Mouse (Mus musculus) E14TG2a.4 (cell line): ENCODE results near the gene Slc30a4.

Experiments
- H3K27me3 ChIP-seq: 2 replicates; pipeline ENCODE4 v1.6.1; 2014; ENCODE audit warnings: low read length, control low read depth; ENCODE audit not compliant: insufficient read depth
- H3K36me3 ChIP-seq: 2 replicates; pipeline ENCODE4 v1.6.1; 2014; ENCODE audit warnings: low read length, control low read depth; ENCODE audit not compliant: insufficient read depth
- H3K4me1 ChIP-seq: replicated peaks from 2 replicates; pipeline ENCODE4 v1.6.1; 2014; ENCODE audit warnings: low read depth, low read length, control low read depth
- H3K4me3 ChIP-seq: replicated peaks from 2 replicates; pipeline ENCODE4 v1.5.1; 2014; ENCODE audit warnings: mild to moderate bottlenecking, low read length
- H3K9me3 ChIP-seq: 2 replicates; pipeline ENCODE4 v1.6.1; 2014; ENCODE audit warnings: low read length, control low read depth
- CTCF ChIP-seq: conservative IDR thresholded peaks from 2 replicates; pipeline ENCODE4 v1.5.1; 2014; ENCODE audit warnings: low read length
- NANOG ChIP-seq: IDR thresholded peaks from 2 replicates; pipeline ENCODE4 v1.6.1; 2014; ENCODE audit warnings: borderline replicate concordance, low read length, mixed read lengths
- POU5F1 ChIP-seq: IDR thresholded peaks from 2 replicates; pipeline ENCODE4 v1.6.1; 2014; ENCODE audit warnings: low read length, borderline replicate concordance

Gene Slc30a4

DNA sequence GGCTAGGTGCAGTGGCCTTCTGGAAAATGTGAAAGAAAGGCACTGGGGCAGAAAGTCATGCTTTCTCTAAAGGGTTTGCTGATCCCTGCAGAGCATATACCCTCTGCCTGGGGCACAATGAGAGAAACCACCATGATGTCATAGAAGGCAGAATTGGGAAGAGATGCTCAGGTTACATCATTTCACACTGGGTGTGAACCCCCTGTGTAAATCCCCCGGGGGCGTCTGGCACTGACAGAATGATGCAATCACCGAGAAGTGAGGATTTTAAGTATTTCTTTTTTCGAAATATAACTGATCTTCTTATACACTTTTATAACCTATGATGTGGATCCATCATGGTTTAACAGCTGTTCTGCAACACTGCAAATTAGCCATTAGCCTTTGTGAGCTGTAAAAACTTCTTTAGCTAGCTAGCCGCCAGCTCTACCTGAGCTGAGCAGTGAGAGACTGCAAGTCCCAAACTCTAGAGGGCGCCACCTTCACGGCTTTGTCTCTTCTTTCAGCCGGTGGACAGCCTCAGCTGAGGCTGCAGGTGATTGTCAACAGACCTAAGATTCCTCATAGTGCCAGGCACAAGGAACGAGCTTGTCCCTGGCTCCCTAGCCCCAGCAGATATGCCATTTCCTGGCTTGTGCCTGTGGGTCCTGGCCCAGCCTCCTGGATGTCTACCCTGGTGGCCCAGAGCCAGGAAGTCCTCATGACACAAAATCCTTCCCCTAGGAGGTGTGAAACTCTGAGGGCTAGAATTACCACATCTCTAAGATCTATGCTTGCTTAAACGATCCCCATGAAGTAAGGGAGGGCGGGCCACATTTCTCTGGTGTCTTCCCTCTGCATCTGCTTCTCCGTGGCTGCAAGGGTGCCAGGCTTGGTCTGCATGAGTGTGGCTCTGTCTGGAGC is 36.2 kb downstream of the Slc30a4 start:
- H3K4me3 ChIP-seq, result no peak overlapping the region
- no peaks in the 10 kb centered on the region for H3K4me1 ChIP-seq
- H3K9me3 ChIP-seq, result no peaks in the 10 kb centered on the region; the same call in 1 of the 2 replicates
- H3K27me3 ChIP-seq, result no peaks in the 10 kb centered on the region
- no peak for TF ChIP-seq POU5F1
- TF ChIP-seq NANOG, result no peak
- TF ChIP-seq CTCF, result peak; percentile 14; the same call in 1 of the 2 replicates
- H3K36me3 ChIP-seq, result no peaks in the 10 kb centered on the region

DNA sequence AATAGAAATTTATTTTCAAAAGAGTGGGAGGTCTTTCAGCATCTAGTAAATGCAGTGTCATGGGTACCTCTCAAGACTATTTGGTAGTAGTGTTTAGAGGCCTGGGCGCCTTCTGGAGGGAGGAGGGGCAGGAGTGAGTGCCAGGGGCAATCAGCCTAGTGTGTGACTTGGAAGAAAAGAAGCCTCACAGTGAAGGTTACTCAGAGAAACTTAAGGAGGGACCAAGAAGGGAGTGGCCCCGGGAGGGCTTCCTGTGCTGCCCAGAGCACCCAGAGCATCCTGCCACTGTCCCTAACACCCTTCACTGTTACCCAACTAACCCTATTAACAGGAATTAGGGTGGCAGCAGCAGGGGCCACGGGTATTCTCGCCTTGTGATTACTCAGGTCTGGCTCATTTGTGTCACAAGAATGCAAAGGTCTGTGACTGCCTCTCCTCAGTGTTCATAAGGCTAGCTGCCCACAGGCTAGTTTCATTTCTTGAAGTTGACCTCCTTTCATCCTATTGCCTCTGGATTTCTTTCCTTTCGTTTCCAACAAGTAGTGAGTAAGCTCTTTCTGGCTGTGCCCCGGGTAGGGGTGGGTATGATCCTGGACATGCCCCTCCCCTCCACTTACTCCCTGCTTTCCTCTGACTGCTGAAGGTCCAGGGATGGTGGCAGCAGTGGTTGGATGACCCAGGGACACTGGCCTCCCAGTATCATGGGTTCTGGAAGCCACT is 37.0 kb downstream of the Slc30a4 start:
- H3K4me3 ChIP-seq, result no peak overlapping the region
- TF ChIP-seq NANOG (no peak), POU5F1 (no peak), CTCF (no peak)
- H3K4me1 ChIP-seq, result no peaks in the 10 kb centered on the region
- no peaks in the 10 kb centered on the region; the same call in 1 of the 2 replicates for H3K9me3 ChIP-seq
- H3K36me3 ChIP-seq, result no peaks in the 10 kb centered on the region
- H3K27me3 ChIP-seq, result no peaks in the 10 kb centered on the region

DNA sequence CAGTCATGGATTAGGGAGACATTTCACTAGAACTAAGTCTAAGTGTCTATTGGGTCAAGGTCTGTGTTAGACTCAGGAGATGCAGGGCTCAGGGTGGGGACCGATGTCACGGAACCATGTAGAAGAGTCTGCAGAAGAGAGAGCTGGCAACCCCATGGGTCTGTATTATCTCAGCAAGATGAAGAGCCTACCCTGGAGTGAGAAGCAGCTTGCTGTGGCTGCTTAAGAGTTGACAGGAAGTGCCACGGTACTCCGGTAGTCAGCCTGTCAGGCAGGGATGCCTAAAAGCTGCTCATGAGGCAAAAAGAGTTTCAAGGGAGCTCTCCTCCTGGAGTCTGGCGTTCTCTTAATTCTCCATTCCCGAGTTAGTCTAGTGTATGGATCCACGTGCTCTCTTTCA is 42.6 kb downstream of the Slc30a4 start:
- Histone ChIP-seq H3K4me1 (no peaks in the 10 kb centered on the region), H3K27me3 (no peaks in the 10 kb centered on the region), H3K9me3 (peaks cover 40% of the 10 kb centered on the region), H3K4me3 (no peak overlapping the region), H3K36me3 (no peaks in the 10 kb centered on the region)
- TF ChIP-seq CTCF (no peak), POU5F1 (no peak), NANOG (no peak)

DNA sequence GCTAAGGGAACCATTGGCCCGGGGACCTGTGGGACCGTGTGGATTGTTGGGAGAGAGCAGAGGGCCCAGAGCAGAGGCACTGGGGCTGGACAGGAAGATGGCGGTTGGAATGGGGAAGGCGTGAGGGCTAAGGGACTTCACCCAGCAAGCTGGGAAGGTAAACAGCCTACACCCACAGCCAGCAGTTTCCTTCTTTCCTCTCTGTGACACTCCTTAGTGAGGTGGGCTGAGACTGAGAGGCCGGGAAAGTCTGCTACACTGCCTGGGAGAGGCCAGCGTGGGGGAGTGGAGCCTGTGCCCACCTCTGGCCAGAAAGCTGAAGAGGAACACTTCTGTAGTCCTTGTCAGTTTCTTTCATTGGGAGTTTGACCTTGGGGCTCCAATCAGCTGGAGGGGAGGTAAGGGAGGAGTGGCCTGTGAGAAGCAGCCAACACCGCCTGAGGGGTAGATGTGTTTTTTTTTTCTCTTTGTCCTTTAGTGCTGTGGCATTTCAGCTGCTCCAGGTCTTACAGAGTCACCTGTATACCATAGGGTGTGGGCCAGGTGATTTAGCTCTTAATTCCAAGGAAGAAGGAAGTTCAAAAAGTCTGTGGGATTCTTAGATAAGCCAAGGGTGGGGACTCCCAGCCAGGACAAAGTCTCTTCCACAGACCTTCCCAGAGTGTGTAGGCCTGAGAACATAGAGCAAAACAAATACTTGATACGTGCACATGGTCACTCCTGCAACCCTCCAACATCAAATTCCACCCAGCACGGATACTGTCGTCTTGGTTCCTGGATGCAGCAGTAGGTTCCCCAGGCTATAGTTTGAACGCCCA is 44.5 kb downstream of the Slc30a4 start:
- peaks cover 55% of the 10 kb centered on the region for H3K9me3 ChIP-seq
- H3K36me3 ChIP-seq, result no peaks in the 10 kb centered on the region
- H3K27me3 ChIP-seq, result no peaks in the 10 kb centered on the region
- no peak for TF ChIP-seq POU5F1
- no peak for TF ChIP-seq NANOG
- TF ChIP-seq CTCF, result no peak
- H3K4me3 ChIP-seq, result no peak overlapping the region
- H3K4me1 ChIP-seq, result no peaks in the 10 kb centered on the region

DNA sequence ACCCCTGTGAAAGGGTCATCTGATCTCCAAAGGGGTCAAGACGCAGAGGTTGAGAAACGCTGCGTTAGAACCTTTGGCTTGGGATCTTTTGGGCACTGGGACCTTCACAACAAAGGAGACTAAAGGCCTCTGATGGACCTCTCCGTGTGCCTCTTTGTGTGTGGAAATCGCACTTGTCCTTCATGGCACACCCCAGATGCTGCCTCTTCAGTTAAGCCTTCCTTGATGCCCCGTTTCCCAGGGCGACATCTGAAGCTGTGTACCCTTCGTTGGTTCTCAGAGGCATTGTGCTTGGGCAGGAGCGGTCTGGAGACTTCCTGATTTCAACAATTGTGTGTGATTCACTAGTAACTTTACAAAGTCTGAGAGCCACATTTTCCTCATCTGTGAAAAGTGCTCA is 45.7 kb downstream of the Slc30a4 start:
- Histone ChIP-seq H3K9me3 (peaks cover 65% of the 10 kb centered on the region), H3K36me3 (no peaks in the 10 kb centered on the region), H3K4me3 (no peak overlapping the region), H3K27me3 (no peaks in the 10 kb centered on the region), H3K4me1 (no peaks in the 10 kb centered on the region)
- TF ChIP-seq POU5F1 (no peak), NANOG (no peak), CTCF (no peak)

DNA sequence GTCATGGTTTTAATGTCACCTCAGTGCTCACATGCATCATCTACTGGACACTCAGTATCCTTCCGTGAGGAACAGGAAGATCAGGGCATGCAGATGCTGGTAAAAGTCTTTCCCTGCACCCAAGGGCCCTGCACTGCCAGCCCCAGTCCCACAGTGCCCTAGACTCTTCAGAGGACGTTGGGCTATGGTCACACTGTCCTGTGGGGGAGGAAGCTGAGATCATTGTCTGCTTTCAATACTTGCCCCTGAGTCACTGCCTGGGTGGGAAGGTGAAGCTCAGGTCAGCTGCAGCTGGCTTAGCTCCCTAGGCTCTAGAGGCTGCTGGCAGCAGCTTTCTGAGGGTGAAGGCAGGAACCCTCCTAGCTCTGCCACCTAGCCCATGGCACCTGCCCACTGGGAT is 46.4 kb downstream of the Slc30a4 start:
- no peaks in the 10 kb centered on the region for H3K36me3 ChIP-seq
- H3K27me3 ChIP-seq, result no peaks in the 10 kb centered on the region
- no peaks in the 10 kb centered on the region for H3K4me1 ChIP-seq
- H3K9me3 ChIP-seq, result peaks cover 70% of the 10 kb centered on the region
- H3K4me3 ChIP-seq, result no peak overlapping the region
- TF ChIP-seq NANOG (no peak), POU5F1 (no peak), CTCF (no peak)

DNA sequence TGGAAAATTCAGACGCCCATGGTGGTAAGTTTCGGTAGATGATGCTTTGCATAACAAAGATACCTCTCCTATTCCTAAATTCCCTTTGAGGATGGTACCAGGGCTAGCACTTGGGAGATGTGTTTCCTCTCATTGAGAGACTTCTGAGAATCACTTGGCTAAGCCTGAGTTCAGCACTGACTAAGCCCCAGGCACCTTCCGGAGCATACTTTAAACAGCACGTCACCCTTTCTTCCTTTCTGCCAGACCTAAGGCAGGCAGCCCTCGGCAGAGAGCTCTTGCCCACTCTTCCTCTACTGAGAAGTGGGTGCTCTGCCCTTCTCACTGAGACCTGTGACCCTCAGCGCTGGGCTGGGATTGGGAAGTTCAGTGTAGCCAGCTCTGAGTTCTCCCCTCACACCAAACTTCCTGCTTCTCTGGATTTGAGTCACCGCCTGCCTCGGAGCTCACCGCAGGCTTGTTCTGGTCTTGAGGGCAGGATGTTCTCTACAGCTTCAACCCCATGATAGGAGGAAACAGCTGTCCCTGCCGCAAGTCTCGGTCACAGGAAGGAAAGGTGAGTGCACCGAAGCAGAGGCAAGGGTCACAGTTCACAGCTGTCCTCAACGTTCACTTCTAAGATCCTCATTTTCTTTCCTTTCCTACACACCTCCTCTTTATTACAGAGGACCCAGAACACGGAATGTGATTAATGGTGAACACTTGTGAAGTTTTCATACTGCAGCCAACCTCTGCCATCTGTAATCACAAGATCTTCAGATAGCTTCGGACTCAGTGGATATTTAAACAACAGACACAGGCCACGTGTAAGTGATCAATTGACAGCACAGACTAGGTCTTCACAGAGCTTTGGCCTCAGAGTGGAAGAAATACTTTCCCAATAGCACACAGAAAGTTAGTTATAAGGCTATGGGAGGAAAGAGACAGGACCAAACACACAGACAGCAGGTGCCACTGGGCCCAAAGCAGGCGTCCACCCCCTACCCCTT is 50.1 kb downstream of the Slc30a4 start:
- TF ChIP-seq CTCF (no peak), NANOG (no peak), POU5F1 (no peak)
- Histone ChIP-seq H3K27me3 (no peaks in the 10 kb centered on the region), H3K36me3 (no peaks in the 10 kb centered on the region), H3K9me3 (peaks cover 55% of the 10 kb centered on the region), H3K4me1 (no peaks in the 10 kb centered on the region), H3K4me3 (no peak overlapping the region)
